Mouse (Mus musculus) small intestine, adult 2 months (tissue): ENCODE data around the gene Rhno1.

Source experiments
- CTCF ChIP-seq: fragments of 200-500 bp; IDR thresholded peaks from 2 replicates; pipeline ENCODE4 v1.5.1; 2012; ENCODE audit warnings: low read depth, mild to moderate bottlenecking, control low read depth, inconsistent platforms, low read length, moderate library complexity, mixed read lengths; ENCODE audit not compliant: insufficient replicate concordance, insufficient read length; ENCODE audit errors: extremely low read depth
- POLR2A ChIP-seq: fragments of 200-500 bp; IDR thresholded peaks from 2 replicates; pipeline ENCODE4 v1.6.1; 2012; ENCODE audit warnings: low read depth, mild to moderate bottlenecking, control low read depth, inconsistent platforms, low read length, moderate library complexity

GRCm38 (mm10) chr6:128315597-128315996 is 47.1 kb downstream of the Rhno1 start:
- no peak for TF ChIP-seq POLR2A
- no peak for TF ChIP-seq CTCF
